Mouse (Mus musculus) megakaryocyte, embryonic 14.5 days (primary cell): ENCODE results near the gene Lef1. TPM values are rescaled to one million over a fixed set of nuclear protein-coding genes. Genes with fewer than 3 reads are reported as not detected.

Source experiments
- H3K27me3 ChIP-seq: replicated peaks from 2 replicates; pipeline ENCODE3; 2012; ENCODE audit warnings: inconsistent platforms
- H3K36me3 ChIP-seq: replicated peaks from 2 replicates; pipeline ENCODE3; 2012; ENCODE audit warnings: low read length, inconsistent platforms, mixed read lengths
- H3K4me1 ChIP-seq: 2 replicates; pipeline ENCODE4 v1.6.1; 2012; ENCODE audit warnings: inconsistent platforms
- H3K4me3 ChIP-seq: replicated peaks from 2 replicates; pipeline ENCODE3; 2012; ENCODE audit warnings: moderate library complexity, mild to moderate bottlenecking, inconsistent platforms
- H3K9me3 ChIP-seq: 2 replicates; pipeline ENCODE4 v1.6.1; 2012; ENCODE audit warnings: inconsistent platforms
- FLI1 ChIP-seq: IDR thresholded peaks from 2 replicates; pipeline ENCODE4 v1.6.1; 2012; ENCODE audit warnings: low read length, inconsistent platforms, mixed read lengths
- GATA1 ChIP-seq: IDR thresholded peaks from 3 replicates; pipeline ENCODE4 v1.6.1; 2012; ENCODE audit warnings: mixed read lengths, low read length, inconsistent platforms, borderline replicate concordance
- polyA plus RNA-seq: library from polyadenylated mRNA; stranded (reverse); fragments of >175 nt; gene quantifications from 2 replicates; pipeline ENCODE4 v1.2.3, GENCODE M21; 2012; ENCODE audit warnings: low replicate concordance; ENCODE audit not compliant: insufficient read depth

The Lef1 gene
- polyA plus RNA-seq, 1 experiment: not detected

GRCm38 (mm10) chr3:131171292-131171960 is 61.2 kb downstream of the Lef1 start:
- Histone ChIP-seq H3K4me1 (no peaks in the 10 kb centered on the region), H3K9me3 (peaks cover 6% of the 10 kb centered on the region), H3K27me3 (peaks cover 32% of the 10 kb centered on the region), H3K36me3 (no peaks in the 10 kb centered on the region), H3K4me3 (no peak overlapping the region)
- no peak for TF ChIP-seq FLI1
- no peak for TF ChIP-seq GATA1

DNA sequence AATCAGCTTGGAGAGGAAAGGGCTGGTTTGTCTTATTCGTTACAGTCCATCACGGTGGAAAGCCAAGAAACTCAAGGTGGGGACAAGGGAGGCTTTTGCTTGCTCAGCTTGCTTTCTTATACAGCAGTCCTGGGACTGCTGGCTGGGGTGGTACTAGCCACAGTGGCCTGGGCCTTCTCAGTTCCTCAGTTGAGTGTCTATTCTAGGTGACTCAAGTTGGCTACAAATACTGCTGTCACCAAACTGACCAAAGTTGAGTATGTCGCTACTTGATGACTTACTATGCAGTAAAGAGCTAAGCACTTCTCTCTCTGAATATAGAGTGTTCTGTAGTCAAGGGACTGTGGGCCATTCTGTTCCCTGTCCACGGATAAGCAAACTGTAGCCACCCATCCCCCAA is 62.0 kb downstream of the Lef1 start:
- no peak for TF ChIP-seq FLI1
- no peak for TF ChIP-seq GATA1
- no peak overlapping the region for H3K4me3 ChIP-seq
- H3K27me3 ChIP-seq: peaks cover 30% of the 10 kb centered on the region
- peaks cover 6% of the 10 kb centered on the region for H3K9me3 ChIP-seq
- H3K36me3 ChIP-seq: no peaks in the 10 kb centered on the region
- H3K4me1 ChIP-seq: no peaks in the 10 kb centered on the region

GRCm38 (mm10) chr3:131181006-131181405 is 70.7 kb downstream of the Lef1 start:
- TF ChIP-seq FLI1: no peak
- no peak for TF ChIP-seq GATA1
- no peak overlapping the region for H3K4me3 ChIP-seq
- peaks cover 26% of the 10 kb centered on the region for H3K27me3 ChIP-seq
- H3K4me1 ChIP-seq: no peaks in the 10 kb centered on the region
- H3K36me3 ChIP-seq: no peaks in the 10 kb centered on the region
- H3K9me3 ChIP-seq: peaks cover 13% of the 10 kb centered on the region; the same call in 1 of the 2 replicates

DNA sequence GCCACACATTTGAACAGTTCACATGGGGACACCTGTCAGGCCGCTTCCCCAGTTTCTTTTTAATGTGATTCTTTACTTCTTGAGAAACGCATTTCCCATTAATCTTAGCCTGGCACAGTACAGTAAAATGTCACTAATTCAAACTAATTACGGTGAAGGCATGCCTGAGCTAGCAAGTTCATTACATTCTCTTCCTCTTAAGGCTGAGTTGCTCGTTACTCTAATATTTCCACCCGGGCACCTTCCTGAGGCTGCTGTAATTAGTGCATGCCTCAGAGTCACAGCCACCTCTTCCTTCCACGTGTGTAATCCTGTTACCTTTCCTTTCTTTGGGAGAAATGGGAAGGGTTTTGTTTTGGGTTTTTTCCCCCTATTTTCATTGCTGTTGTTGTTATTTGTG is 71.9 kb downstream of the Lef1 start:
- peaks cover 33% of the 10 kb centered on the region for H3K27me3 ChIP-seq
- H3K9me3 ChIP-seq: peaks cover 13% of the 10 kb centered on the region; the same call in 1 of the 2 replicates
- TF ChIP-seq GATA1: no peak
- TF ChIP-seq FLI1: no peak
- H3K36me3 ChIP-seq: no peaks in the 10 kb centered on the region
- H3K4me3 ChIP-seq: no peak overlapping the region
- H3K4me1 ChIP-seq: no peaks in the 10 kb centered on the region

DNA sequence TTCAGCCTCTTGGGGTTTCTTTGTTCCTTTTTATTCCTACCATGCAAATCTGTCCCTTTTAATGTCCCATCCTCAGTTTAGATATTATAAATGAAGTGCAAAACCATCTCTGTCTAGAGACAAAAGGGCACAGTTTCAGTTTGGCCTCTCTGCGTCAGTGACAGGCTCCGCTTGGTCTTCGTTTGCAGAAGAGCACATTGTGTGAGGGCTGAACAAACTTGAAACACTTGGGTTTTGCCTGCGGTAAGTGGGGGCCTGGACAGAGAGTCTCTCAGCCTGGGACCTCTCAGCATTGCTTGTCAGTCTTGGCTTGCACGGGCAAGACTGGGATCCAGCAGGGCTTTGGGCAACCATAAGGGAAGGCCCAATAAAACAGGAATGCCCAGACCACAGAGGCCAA is 75.9 kb downstream of the Lef1 start:
- Histone ChIP-seq H3K4me1 (no peaks in the 10 kb centered on the region), H3K27me3 (peaks cover 48% of the 10 kb centered on the region), H3K4me3 (no peak overlapping the region), H3K36me3 (no peaks in the 10 kb centered on the region), H3K9me3 (no peaks in the 10 kb centered on the region)
- TF ChIP-seq FLI1 (no peak), GATA1 (no peak)

GRCm38 (mm10) chr3:131190239-131190638 is 80.0 kb downstream of the Lef1 start:
- Histone ChIP-seq H3K4me3 (no peak overlapping the region), H3K4me1 (no peaks in the 10 kb centered on the region), H3K36me3 (no peaks in the 10 kb centered on the region), H3K27me3 (peaks cover 64% of the 10 kb centered on the region), H3K9me3 (no peaks in the 10 kb centered on the region; the same call in 1 of the 2 replicates)
- TF ChIP-seq GATA1: no peak
- TF ChIP-seq FLI1: no peak

DNA sequence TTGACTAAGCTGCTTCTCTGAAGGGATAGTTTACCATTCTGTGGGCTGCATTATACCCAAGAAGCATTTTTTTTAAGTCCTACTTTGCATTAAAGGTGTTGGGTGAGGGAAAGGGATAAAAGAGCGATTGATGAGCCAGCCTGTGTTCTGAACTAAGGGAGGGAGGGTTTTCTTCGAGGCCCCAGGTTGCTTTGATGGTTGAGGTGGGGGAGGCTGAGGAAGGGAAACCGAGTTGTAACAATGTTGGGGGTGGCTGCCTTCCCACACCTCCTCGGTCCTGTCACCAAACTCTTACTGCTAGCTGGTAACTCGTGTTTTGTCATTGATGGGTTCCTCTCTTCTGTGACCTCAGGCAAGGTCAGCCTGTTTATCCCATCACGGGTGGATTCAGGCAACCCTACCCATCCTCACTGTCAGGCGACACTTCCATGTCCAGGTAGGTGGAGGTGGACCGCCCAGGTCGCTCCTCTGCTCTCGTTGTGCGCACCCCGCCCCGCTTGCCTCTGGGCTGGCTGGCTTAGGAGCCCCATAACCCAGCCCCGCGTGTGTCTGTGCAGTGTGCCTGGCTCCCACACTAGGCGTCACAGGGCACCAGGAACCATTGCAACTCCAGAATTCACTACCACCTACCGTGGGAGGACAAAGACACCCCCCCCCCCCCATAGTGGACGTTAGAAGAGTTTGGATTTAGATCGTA is 80.5 kb downstream of the Lef1 start:
- TF ChIP-seq FLI1 (no peak), GATA1 (no peak)
- H3K4me1 ChIP-seq: no peaks in the 10 kb centered on the region
- no peaks in the 10 kb centered on the region; the same call in 1 of the 2 replicates for H3K9me3 ChIP-seq
- H3K4me3 ChIP-seq: peak overlapping the region; percentile 47
- H3K36me3 ChIP-seq: no peaks in the 10 kb centered on the region
- peaks cover 68% of the 10 kb centered on the region for H3K27me3 ChIP-seq

GRCm38 (mm10) chr3:131191454-131191853 is 81.2 kb downstream of the Lef1 start:
- Histone ChIP-seq H3K27me3 (peaks cover 70% of the 10 kb centered on the region), H3K4me1 (no peaks in the 10 kb centered on the region), H3K36me3 (no peaks in the 10 kb centered on the region), H3K4me3 (no peak overlapping the region), H3K9me3 (no peaks in the 10 kb centered on the region; the same call in 1 of the 2 replicates)
- TF ChIP-seq FLI1 (no peak), GATA1 (no peak)

DNA sequence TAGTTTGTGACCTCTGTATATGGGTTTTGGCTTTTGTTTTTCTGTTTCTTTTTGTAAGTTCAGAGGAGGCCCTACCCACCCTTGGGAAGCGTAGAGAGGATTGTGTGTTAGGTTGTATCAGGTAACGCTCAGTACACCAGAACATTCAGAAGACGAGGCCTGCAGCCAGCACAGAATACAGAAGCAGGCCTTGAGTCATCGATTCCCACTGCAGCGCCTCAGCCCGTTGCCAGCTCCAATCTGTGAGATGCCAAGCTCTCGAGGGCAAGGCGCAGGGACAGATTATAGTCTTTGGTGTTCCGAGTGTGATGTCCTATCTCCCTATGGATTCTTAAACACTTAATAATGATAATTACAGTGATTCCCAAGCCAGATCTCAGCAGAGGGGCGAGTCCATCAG is 85.8 kb downstream of the Lef1 start:
- Histone ChIP-seq H3K27me3 (peaks cover 58% of the 10 kb centered on the region), H3K9me3 (no peaks in the 10 kb centered on the region; the same call in 1 of the 2 replicates), H3K4me1 (no peaks in the 10 kb centered on the region), H3K36me3 (no peaks in the 10 kb centered on the region), H3K4me3 (no peak overlapping the region)
- TF ChIP-seq GATA1: no peak
- no peak for TF ChIP-seq FLI1

DNA sequence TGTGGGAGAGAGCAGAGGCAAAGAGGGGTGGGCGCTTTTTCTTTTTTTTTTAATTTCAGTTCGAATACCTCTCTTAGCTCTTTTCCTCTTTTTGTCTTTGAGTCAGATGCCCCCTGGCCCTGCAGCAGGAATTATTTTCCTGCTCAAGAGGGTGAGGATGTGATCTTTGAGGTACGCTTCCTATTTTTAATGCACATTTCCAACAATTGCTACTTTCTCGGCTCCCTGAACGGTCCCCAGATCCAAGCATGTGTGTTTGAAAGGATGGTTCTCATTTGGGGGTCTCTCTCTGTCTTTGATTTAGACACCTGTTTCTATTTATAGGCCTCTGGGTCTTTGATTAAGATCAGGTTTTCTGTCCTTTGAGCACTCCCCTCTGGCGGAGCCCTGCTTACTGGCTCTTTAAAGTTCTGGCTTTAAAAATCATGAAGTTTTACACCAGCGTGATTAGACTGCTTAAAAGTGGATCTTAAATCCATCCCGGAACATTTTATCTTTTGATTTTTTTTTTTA is 86.3 kb downstream of the Lef1 start:
- Histone ChIP-seq H3K4me1 (no peaks in the 10 kb centered on the region), H3K4me3 (no peak overlapping the region), H3K9me3 (no peaks in the 10 kb centered on the region; the same call in 1 of the 2 replicates), H3K36me3 (no peaks in the 10 kb centered on the region), H3K27me3 (peaks cover 57% of the 10 kb centered on the region)
- no peak for TF ChIP-seq FLI1
- TF ChIP-seq GATA1: no peak

DNA sequence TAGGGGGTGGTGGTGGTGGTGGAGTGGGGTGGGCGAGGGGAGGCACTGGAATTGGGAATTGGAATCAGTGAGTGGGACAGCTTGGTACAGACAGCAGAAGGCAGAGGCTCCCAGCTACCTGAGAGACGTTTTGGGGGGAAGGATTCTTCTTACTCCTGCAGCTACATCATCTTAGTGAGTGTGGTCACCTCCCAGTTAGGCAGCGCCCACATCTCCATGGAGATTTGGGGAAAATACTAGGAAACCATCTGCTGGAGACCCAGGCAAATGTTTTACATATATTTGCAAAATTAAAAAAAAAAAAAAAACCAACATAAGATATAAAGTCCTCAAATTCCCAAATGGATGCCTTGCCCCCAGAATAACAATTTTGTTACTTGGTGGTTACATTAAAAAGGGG is 88.7 kb downstream of the Lef1 start:
- no peaks in the 10 kb centered on the region for H3K4me1 ChIP-seq
- H3K4me3 ChIP-seq: no peak overlapping the region
- TF ChIP-seq GATA1: no peak
- TF ChIP-seq FLI1: no peak
- H3K27me3 ChIP-seq: peaks cover 68% of the 10 kb centered on the region
- no peaks in the 10 kb centered on the region for H3K9me3 ChIP-seq
- H3K36me3 ChIP-seq: no peaks in the 10 kb centered on the region
